Mouse (Mus musculus): ENCODE data around the gene Pitpnm3.

GRCm38 (mm10) chr11:72120354-72120753, 15.2 kb downstream of the Pitpnm3 start:
- TF ChIP-seq POLR2A (IDR thresholded peaks at IDR 0.05; ENCODE audit: extremely low read depth, insufficient read depth, low read length) (no peak), CTCF (IDR thresholded peaks at IDR 0.05; ENCODE audit: extremely low read depth, insufficient read depth, low read length) (no peak)
